Mouse (Mus musculus) kidney, adult 9 months (tissue): ENCODE measurements around the gene Cx3cr1.
"Not testable (repeated sequence)": the region's sequence is repeated elsewhere in the genome, so short reads cannot be mapped to it uniquely, and the experiment has no call there.

Experiments used
- DNase-seq: peaks from one replicate; pipeline ENCODE4 v3.0.0; 2022

Gene Cx3cr1

GRCm38 (mm10) chr9:120069779-120070178, at the start of gene Cx3cr1:
Gene Cx3cr1, minus strand, starts transcription at chr9:120069879.
- DNase-seq, result no peak

DNA sequence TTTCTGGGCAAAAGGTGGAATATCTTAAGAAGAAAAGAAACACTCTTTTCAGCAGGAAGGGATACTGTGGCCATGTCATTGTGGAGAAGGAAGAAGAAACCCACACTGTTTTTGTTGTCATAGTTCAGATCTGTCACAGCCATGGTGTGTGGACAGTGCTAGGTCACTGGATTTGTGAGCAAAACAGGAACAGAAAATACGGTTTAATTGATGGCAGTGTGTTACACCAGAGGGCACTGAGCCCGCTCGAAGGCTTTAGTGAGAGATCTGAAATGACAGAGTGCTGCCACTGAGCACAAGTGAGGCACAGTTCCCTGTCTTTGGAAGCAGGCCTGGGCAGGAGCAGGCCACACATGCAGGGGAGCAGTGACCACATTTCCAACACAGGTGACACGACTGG, 48.5 kb upstream of the Cx3cr1 start:
- no peak for DNase-seq

DNA sequence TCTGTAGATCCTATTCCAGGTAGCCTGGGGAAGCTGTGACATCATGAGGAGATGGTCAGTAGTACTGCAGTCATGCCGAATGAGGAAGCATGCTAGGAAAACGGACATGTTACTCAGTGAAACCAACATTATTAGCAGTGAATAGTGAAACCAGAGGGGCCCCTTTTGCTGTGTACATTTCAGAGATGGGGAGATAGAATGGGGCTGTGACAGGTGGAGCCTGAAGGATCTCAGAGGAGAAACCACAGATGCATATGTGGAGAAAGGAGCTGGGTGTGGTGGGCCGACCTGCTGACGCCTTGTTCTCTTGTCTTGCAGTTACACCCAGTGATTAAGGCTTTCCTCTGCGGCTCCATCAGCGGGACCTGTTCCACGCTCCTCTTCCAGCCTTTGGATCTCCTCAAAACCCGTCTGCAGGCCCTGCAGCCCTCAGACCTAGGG, 46.5 kb upstream of the Cx3cr1 start:
- no peak for DNase-seq

DNA sequence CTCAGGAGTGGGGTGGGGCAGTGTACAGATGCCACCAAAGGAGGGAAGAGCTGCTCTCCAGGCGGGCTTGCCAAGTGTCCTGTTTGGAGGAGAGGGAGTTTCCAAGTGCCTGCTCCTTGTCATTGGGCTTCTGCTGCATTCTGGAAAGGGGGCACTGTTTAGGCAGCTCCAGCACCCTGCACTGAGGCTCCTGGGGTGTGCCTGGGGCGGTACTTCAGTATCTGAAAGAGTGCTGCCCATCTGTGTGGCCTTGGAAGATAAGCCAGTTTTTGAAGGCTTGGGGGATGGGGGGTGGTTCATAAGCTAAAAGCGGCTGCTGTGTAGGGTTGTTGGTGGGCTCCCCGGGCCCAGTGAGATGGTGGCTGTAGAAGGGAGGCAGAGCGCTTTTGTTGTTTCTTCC, 45.9 kb upstream of the Cx3cr1 start:
- DNase-seq, result no peak

GRCm38 (mm10) chr9:120114789-120115151, 45.1 kb upstream of the Cx3cr1 start:
- DNase-seq, result no peak

GRCm38 (mm10) chr9:120114051-120114788, 44.5 kb upstream of the Cx3cr1 start:
- DNase-seq, result no peak

- peak; percentile 43 for DNase-seq
These were observed 43.8 kb upstream of the Cx3cr1 start for GRCm38 (mm10) chr9:120113456-120113855.

DNA sequence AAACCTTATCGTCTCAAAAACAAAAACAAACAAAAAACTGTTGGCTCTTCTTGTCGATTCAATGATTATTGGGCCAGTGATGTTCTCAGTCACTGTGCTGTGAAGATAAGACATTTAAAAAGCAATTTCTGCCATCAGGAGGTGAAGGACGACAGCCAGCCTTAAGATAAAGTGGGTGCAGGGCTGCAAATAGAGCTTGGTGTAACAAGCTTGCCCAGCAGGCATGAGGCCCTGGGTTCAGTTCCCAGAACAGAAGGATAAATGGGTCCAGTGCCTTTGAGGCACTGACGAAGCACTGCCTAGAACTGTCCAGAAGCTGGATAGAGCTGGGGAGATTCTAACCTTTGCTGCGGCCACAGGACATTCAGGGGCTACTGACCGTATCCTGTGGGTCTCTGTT, 42.8 kb upstream of the Cx3cr1 start:
- no peak for DNase-seq

DNA sequence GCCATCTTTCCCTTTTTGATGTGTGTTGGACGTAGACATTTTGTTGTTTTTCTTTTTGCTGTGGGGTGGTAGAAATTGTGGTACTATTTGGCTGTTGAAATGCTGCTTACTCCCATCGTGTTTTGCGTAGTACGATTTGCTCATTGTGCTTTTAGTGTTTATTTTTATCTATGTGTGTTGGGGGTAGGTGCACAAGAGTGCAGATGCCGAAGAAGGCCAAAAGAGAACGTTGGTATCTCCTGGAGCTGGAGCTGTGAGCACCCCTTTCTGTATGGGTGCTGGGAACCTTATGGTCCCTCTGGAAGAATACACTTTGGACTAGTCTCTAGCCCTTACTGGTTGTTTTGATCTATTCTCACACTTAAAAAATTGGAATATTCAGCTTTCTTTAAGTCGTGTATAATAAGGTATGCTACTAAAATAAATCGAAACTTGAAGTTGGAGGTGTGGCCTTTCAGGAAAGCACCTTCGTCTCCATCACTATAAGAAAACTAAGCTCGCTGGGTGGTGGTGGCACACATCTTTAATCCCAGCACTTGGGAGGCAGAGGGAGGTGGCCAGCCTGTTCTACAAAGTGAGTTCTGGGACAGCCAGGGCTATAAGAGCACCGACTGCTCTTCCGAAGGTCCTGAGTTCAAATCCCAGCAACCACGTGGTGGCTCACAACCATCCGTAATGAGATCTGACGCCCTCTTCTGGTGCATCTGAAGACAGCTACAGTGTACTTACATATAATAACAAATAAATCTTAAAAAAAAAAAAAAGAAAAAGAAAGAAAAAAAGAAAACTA, 41.7 kb upstream of the Cx3cr1 start:
- DNase-seq, result no peak

- peak; percentile 97 for DNase-seq
These were observed 40.7 kb upstream of the Cx3cr1 start, which contains the start of gene Slc25a38 for GRCm38 (mm10) chr9:120110211-120111018. Gene Slc25a38, plus strand, starts transcription at chr9:120110374.

GRCm38 (mm10) chr9:120108953-120109352, 39.3 kb upstream of the Cx3cr1 start:
- not testable (repeated sequence) for DNase-seq

GRCm38 (mm10) chr9:120101165-120101564, 31.5 kb upstream of the Cx3cr1 start:
- no peak for DNase-seq

DNA sequence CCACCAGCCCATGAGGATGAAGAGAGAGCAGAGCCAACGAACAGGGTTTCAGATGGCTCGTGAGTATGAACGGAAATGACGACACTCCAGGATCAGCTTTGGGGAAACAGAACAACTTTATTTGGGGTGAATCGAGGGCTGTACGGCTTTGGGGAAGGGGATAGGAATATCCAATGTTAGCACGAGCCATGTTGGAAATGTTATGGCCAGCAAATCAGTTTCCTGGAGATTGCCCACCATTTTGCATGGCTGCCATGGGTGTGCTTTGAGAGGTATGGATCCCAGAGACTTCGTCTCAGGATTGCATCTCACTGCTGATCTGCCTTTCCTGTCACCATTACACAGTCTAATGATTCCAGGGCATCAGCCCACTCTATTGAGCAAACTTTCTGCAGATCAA, 29.6 kb upstream of the Cx3cr1 start:
- DNase-seq, result no peak

GRCm38 (mm10) chr9:120098682-120099081, 29.0 kb upstream of the Cx3cr1 start:
- DNase-seq, result peak; percentile 64

GRCm38 (mm10) chr9:120095886-120096285, 26.2 kb upstream of the Cx3cr1 start:
- DNase-seq, result no peak

DNA sequence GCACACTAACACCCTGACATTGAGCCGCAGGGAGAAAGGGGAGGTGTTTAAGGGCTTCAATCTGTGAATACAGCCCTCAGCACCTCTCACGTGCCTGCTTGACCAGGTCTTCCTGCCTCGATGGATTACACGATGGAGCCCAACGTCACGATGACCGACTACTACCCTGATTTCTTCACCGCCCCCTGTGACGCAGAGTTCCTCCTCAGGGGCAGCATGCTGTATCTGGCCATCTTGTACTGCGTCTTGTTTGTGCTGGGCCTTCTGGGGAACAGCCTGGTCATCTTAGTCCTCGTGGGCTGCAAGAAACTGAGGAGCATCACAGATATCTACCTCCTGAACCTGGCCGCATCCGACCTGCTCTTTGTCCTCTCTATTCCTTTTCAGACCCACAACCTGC, 24.0 kb upstream of the Cx3cr1 start:
- DNase-seq, result no peak

GRCm38 (mm10) chr9:120091696-120092238, 22.1 kb upstream of the Cx3cr1 start, which contains the start of gene Ccr8:
Gene Ccr8, plus strand, starts transcription at chr9:120092114.
- no peak for DNase-seq

- no peak for DNase-seq
These were observed 21.4 kb upstream of the Cx3cr1 start for GRCm38 (mm10) chr9:120091086-120091485.

DNA sequence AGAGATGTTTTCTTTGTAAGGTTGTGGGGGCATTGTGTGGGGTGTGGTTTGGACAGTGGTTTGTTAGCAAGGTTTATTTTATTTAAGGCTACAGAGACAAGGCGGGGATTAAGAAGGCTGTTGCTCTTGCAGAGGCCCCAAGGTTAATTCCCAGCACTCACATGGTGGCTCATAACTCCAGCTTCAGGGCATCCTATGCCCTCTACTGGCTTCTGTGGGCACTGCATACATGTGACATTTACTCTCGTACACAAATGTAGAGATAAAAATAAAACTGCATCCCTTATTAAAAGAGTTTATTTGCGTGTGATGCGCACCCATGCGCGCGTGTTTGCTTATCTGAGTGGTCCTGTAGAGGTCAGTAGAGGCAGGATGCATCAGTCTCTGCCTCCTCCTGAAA, 19.4 kb upstream of the Cx3cr1 start:
- no peak for DNase-seq

- no peak for DNase-seq
These were observed 14.7 kb upstream of the Cx3cr1 start for GRCm38 (mm10) chr9:120084406-120084805.

GRCm38 (mm10) chr9:120083158-120083894, 13.6 kb upstream of the Cx3cr1 start:
- no peak for DNase-seq

- DNase-seq, result no peak
These were observed 13.0 kb upstream of the Cx3cr1 start for GRCm38 (mm10) chr9:120082691-120083090.
